Mouse (Mus musculus): Measurements from ENCODE around the gene Kcnk4.

GRCm38 (mm10) chr19:6904846-6905245, 29.5 kb downstream of the Kcnk4 start:
- TF ChIP-seq CTCF (IDR thresholded peaks at IDR 0.05; ENCODE audit: control insufficient read depth, insufficient read depth, insufficient read length) (no peak), MYOD1 (IDR thresholded peaks at IDR 0.05; ENCODE audit: control insufficient read depth, insufficient read length, low read depth) (no peak), MAX (IDR thresholded peaks at IDR 0.05) (no peak), FOSL1 (IDR thresholded peaks at IDR 0.05; ENCODE audit: insufficient read depth, low read length, poor library complexity, severe bottlenecking) (no peak), USF1 (IDR thresholded peaks at IDR 0.05; ENCODE audit: low read depth) (no peak)
